Mouse (Mus musculus) effector memory CD4-positive, alpha-beta T cell, adult 5 months (primary cell): ENCODE measurements around the gene Atxn7. TPM values are rescaled to one million over a fixed set of nuclear protein-coding genes. Genes with fewer than 3 reads are reported as not detected.

ENCODE experiments used
- polyA plus RNA-seq: library from polyadenylated mRNA; unstranded; fragments of 100-300 nt; shearing (Covaris generic); gene quantifications from one replicate; pipeline ENCODE4 v1.2.1, GENCODE M21; 2017

Gene Atxn7
- 47.3 TPM for polyA plus RNA-seq

GRCm38 (mm10) chr14:13961401-13962112 is at the start of gene Atxn7, which contains the start of gene Thoc7:
TSS of gene Atxn7 (plus strand) at chr14:13961440.
TSS of gene Thoc7 (minus strand) at chr14:13961852.

GRCm38 (mm10) chr14:13914387-13915082 is 46.7 kb upstream of the Atxn7 start, which contains the start of gene Gm281:
TSS of gene Gm281 (minus strand) at chr14:13914478.

GRCm38 (mm10) chr14:14120230-14121096 is 159.2 kb downstream of the Atxn7 start, which contains the start of gene Psmd6:
TSS of gene Psmd6 (minus strand) at chr14:14120984.

Other genes with a start within 250 kb of the Atxn7 start
- gene Gm281, start 47.0 kb upstream of the Atxn7 start, polyA plus RNA-seq, result not detected
- gene Thoc7, start 412 bp downstream of the Atxn7 start, polyA plus RNA-seq, result 108 TPM
- gene Psmd6, start 159.5 kb downstream of the Atxn7 start, polyA plus RNA-seq, result 94.7 TPM
- gene Olfr720, start 225.4 kb downstream of the Atxn7 start, polyA plus RNA-seq, result not detected